Mouse (Mus musculus) left cerebral cortex, postnatal 10 days (tissue): ENCODE measurements around the gene Gm5148. TPM values are rescaled to one million over a fixed set of nuclear protein-coding genes. Genes with fewer than 3 reads are reported as not detected.

Experiments used
- DNase-seq, 2 experiments: peaks; one replicate each; pipeline ENCODE4 v3.0.0; 2021 to 2022; ENCODE audit warnings: low spot score in 2 of 2, mixed read lengths in 1 of 2; ENCODE audit errors: extremely low spot score in 1 of 2
- intact Hi-C: fragments of 180-260 bp; cut with DNase I; formaldehyde crosslinking; loops from one replicate; pipeline ENCODE4 v1.15.1; 2025
- total RNA-seq, 2 experiments: library from RNA; stranded (reverse); gene quantifications; 2 replicates each; pipeline ENCODE4 v1.2.3; 2021

The Gm5148 gene
- total RNA-seq, 2 experiments from 2014 or later = 2.1 to 4.1 TPM

DNA sequence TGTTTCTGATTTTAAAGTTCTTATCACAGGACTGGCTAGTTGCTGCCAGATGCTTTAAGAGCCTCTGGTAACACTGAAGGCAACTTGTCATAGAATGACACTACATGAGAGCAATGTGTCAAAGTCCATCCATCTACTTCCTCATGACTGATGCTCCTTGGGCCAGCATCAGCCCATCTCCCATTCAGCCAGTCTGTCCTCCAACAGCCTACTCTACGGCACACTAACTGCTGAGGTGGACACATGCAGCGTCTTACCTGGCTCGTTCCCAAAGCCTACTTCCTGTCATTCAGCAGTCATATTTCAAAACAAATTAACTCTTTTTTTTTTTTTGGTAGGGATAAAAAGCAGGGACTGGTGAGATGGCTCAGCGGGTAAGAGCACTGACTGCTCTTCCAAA lies 17.9 kb downstream of the Gm5148 start:
- DNase-seq = peak in 1 of 2 experiments; percentile 60
- intact Hi-C loops = no loop called here

DNA sequence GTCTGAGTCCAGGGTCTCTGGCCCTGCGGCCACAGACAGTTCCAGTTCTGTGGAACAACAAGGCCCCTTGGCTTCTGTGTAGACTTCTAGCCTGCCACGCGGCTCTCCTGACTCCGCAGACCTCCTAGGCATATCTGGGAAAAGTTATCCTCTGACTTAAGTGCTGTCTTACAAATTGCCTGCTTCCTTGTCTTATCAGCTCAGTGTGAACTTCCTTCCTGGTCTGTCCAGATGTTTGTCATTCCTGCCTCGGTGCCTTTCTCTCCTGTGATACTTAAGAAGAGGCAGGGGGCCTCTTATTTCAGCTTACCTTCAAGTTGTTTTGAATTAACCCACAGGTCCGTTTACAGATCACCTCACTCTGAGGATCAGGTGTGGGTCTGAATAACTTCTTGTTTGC lies 18.9 kb downstream of the Gm5148 start:
- no peak for DNase-seq
- intact Hi-C loops = no loop called here

DNA sequence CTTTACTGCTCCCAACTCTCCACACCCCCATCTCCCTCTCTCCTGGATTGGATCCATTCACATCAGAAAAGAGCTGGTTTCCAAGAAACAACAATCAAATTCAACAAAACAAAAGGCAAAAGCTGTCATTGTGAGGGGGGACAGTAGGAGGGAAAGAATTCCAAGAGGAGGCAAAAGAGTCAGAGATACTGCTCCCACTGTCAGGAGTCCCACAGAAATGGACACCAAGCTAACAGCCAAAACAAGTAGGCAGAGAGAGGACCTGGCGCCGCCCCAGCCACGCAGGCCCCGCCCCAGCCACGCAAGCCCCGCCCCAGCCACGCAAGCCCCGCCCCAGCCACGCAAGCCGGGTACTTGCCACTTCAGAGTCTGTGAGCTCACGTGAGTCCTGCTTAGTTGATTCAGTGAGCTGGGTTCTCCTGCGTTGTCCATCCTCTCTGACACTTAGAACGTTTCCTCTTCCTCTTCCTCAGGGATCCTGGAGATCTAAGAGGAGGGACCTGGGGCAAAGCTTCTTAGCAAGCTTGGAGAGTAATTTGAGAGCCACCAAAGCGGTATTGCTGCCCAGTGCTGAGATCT lies 19.5 kb downstream of the Gm5148 start:
- intact Hi-C loops = no loop called here
- no peak for DNase-seq

DNA sequence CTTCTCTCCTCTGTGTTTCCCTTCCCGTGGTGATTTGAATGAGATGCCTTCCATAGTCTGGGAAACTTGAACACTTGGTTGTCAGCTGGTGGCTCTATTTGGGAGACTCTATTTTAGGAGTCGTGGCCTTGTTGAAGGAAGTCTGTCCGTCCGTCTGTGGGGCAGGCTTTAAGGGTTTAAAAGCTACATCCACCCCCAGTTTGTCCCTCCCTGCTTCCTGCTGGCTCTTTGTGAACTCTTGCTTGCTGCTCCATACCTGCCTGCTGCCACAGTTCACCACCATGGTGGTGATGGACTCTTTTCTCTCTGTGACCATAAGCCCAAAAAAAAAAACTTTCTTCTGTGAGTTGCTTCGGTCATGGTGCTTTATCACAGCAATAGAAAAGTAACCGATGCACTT lies 21.2 kb downstream of the Gm5148 start:
- intact Hi-C loops = no loop called here

DNA sequence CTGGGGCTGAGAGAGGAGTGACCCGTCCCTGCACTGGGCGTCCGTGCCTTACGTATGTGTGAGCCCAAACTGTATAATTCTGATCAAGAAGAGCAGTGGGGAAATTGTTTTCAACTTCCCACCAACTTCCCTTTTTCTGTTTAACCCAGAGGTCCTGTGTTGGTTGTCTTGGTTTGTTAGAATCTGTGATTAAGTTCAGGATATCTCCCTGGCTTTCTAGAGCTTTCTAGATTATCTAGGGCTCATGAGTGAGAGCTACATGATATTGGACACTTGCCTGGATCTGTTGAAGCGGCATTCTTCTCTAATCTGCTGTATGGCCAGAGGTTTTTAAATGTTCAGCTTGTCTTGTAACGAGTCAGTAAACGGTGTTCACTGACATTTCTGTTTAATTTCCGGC lies 30.7 kb downstream of the Gm5148 start:
- intact Hi-C loops = no loop called here
- DNase-seq = no peak

More for the DNA sequence above, 21.2 kb downstream of the Gm5148 start:
- no peak for DNase-seq

DNA sequence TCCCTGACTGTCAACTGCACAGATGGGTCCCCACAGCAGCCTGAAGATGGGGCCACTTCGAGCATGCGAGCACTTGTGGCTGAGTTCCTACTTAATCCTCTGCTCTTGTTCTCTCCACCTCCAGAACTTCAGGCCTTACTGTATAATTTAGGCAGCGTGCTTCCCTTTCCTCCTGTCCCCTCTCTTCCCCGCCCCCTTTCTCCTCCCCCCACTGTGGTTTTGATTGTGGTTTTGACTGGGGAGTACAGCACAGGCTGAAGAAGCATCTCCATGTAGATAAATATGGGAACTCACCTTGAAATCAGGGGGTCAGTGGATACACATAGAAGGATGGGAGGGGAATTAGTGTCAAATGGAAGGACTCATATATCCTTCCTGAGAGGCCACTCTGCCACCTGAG lies 31.3 kb downstream of the Gm5148 start:
- DNase-seq = no peak

DNA sequence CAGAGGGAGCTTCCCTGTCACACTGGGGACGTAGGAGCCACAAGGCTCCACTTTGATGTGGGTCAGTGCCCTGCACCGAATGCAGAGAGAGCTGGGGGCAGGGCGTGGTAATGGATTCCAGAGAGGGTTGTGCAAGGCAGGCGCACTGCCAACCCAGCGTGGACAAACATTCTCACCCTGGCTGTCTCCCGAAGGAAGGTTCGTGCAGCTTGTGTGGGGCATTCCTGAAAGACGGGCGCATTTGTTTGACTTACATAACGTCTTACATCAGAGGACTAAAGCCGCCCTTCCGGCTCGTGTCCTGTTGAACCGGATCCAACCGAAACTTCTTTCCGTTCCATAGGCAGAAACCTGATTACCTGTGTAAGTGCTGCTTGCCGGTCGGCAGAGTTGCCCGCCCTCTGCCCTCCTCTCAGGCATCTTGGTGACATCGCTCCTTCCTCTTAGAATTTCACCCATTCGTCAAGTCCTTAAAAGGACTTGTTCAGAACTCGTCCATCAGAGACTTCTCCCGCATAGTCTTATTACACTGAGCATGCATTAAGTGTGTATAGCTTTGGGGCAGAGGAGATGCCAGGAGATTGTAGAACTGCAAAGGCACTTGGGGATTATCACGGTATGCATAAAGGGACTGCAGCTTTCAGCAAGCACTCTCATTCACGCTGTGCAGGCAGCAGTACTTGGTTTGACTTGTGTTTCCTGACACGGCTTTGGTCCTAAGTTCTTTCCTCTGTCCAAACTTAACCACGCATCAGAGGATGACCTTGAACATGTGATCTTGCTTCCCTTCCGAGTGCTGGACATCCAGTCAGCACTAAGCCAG lies 36.9 kb downstream of the Gm5148 start:
- peak; percentile 13 to 81 for DNase-seq
- intact Hi-C loops = no loop called here

More for the DNA sequence above, 31.3 kb downstream of the Gm5148 start:
- intact Hi-C loops = no loop called here

DNA sequence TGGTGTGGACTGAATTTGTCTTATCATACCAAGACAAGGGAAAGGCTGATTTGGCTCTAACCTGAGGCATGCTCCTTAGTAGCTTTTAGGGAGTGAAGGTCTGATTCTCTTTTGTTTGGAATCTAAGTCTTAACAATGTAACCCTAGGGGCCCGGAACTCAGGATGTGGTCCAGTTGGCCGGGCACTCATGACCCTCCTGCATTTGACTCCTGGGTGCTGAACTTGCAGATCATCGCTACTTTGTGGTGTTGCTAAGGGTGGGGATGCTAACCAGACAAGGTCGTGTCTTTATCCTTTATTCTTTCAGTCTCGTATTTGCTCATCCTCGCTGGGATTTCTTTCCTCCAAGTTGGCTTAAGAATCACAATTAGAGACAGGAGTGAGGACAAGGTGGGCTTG lies 37.5 kb downstream of the Gm5148 start:
- intact Hi-C loops = no loop called here
- no peak for DNase-seq

DNA sequence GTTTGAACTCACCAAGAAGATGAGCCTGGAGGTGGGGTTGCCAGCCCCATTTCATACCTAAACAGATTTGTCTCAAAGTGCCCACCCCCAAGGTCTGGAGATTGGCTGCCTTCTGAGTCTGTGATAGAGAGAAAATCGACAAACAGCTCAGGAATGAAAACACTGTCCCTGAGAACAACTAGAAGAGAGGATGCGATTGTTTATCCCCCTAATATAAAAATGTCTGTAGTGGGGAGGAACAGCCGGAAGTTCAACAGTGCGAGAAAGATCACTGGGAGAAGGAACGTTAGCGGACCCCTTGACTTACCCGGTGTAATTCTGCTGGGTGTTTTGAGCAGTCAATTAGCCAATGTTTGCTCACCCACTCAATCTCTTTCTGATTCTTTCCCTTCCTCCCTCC lies 38.1 kb downstream of the Gm5148 start:
- intact Hi-C loops = no loop called here
- no peak for DNase-seq

DNA sequence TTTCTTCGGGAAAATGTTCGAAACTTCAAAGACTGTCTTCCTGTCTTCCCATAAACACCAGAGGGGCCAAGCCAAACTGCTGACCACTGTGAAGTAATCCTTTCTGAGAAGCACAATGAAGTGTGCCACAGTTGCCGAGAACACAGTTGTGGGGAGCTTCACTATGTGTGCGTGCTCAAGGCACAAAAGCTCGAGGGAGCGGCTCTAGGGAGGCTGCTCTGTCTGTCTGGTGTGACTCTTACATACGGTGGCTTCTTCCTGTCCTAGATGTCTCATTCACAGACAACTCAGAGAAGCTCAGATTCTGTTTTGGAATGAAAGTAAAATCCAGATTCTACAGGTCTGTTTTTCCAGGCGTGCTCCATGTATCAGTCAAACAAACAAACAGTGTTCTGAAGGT lies 48.0 kb downstream of the Gm5148 start:
- intact Hi-C loops = no loop called here

DNA sequence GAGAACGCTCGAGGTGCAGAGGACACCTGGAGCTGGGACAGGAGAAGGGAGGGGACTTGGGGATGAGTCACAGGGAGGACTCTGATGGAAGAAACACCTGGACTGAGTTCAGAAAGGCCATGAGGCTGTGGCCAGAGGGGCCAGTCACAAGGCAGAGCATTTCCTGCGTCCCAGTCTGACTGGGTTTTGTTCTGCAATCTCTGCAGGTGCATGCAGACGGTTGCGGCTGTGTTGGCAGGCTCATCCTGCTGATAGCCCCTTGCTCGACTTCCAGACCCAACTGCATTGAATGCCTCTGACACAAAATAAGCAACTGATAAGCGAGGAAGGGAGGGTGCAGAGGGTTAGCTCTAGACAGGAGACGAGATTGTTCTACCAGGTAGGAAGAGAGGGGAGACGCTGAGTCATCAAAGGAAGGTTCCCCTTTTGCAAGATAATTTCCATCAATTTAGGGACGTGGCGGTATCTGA lies 49.2 kb downstream of the Gm5148 start:
- intact Hi-C loops = no loop called here
- DNase-seq = no peak

More for the DNA sequence above, 48.0 kb downstream of the Gm5148 start:
- no peak for DNase-seq

DNA sequence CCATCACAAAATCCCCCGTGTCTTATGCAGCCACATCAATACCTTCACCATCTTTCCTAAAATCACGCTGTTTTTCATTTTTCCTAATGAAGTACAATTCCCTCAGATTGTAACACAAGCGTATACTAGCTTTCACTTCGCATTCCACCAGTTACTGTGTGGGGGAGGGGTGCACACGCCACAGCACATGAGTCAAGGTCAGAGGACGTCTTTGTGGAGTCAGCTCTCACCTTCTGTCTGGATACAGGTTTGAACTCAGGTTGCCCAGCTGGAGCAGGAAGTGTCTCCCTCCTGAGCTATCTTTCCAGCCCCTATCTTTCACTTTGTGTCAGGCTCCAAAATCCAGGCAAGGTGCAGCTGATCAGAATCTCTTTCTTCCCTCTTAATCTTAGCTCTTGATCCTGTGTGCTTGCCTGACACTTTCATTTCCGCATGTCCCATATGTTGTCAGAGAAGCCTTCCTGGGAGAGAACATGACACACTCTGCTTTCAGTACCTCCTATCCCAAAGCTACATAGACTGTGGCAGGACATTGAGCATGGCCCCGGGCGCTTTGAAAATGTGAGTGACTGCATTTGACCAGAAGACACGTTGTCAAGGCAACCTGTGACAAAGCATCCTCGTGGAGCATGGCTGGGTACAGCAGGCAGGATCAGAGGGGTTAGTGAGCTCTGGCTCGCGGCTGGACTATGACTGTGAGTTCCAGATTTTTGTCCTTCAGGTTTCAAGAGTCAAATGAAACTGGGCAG lies 50.6 kb downstream of the Gm5148 start:
- intact Hi-C loops = no loop called here
- DNase-seq = no peak

DNA sequence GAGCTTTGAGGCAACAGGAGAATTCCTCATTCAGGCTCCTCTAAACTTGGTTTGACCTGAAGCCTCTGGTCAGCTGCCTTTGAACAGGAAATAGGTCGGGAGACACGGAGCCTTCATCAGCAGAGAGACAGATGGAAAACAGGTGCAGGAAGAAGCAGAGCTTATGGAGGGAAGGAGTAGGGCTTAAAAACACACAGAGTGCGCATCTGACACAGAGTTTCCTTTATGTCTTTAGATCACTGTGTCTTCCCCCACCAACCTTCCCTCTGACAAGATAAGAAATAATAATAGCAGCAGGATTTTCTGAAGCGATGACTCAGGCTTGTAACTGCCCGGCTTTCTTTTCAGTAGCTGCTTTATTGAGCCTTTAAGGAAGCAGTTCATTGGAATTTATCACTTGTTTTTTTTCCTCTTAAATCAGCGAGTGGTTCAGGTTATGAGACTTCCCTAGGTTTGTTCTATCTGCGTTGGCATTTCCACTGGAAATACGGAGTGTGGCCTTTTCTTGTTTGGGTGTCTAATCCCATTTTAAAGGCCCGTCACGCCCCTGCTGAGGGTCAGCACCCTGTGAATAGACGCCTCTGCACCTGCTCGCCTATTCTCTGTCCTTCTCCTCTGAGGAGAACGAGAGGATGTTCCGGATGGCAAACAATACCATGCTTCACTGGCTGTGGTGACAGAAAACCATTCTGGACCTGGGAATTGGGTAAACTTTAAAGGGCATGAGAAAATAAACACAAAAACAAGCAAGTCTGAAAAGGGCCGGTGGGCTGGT lies 51.8 kb downstream of the Gm5148 start:
- intact Hi-C loops = no loop called here
- DNase-seq = no peak

DNA sequence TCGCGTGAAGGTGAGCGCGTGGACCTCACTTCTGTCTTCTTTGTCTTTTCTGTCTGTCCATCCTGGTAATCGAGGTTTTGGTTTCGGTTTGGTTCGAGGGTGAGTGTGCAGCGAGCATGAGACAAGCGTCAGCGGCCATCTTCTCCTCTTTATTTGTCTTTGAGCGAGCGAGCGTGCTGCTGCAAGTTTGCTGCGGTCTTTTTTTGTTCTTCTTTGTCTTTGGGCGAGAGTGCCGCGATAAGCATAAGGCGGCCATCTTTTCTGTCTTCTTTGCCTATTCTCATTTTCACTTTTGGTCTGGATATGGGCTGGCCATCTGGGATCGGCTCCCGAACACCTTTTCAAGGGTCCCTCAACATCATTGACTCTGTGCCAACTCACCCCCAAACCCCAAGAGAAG lies 55.2 kb downstream of the Gm5148 start:
- DNase-seq = no peak
- intact Hi-C loops = no loop called here

DNA sequence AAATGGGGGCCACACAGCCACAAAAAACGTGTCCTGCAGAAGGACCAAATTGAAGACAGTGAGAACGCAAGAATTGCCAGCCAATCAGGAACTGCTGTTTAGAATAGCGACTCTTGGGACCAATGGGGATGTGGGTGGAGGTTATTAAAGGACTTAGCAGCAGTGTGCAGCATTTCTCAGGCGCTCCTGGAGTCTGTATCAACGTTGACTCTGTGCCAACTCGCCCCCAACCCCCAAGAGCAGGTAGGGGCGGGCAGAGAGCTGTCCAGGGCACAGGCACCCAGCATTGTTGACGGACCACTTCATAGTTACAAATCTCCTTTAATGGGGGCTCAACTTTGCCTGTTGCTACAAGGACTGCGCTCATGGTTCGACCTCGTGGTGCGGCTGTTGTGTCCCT lies 55.6 kb downstream of the Gm5148 start:
- no peak for DNase-seq
- intact Hi-C loops = no loop called here

DNA sequence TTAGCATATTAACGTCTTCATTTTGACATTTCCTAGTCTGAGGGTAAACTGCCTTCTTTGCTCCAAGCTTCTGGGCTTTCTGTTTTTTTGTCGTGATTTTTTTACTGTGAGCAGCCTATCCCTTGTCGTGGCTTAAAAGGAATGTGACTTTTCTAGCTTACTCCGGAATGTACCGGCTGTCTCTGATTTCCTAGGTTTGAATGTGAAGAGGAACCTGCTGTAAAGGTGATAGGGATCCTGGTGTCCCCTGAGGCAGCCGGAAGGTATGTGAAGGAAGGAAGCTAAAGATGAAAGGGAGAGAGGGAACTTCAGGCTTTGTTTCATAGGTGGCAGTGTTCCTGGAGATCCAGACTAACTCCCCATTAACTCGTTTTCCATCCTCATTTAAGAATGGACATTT lies 56.6 kb downstream of the Gm5148 start:
- intact Hi-C loops = no loop called here

DNA sequence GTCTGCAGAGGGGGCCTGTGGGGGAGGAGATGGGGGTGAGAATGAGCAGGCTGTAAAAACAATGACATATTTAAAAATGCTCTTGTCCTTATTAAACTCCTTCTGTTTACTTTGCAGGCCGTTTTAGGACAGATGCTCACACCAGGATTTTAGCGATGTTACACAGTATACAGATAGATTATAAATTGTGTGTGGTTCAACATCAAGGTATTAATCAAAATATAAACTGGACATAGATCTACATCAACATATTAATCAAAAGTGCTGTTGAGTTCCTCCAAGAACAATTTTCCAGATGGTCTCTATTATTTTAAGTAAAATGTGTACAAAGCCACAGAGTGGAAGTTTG lies 57.2 kb downstream of the Gm5148 start:
- intact Hi-C loops = no loop called here
- DNase-seq = no peak

More for the DNA sequence above, 56.6 kb downstream of the Gm5148 start:
- no peak for DNase-seq

DNA sequence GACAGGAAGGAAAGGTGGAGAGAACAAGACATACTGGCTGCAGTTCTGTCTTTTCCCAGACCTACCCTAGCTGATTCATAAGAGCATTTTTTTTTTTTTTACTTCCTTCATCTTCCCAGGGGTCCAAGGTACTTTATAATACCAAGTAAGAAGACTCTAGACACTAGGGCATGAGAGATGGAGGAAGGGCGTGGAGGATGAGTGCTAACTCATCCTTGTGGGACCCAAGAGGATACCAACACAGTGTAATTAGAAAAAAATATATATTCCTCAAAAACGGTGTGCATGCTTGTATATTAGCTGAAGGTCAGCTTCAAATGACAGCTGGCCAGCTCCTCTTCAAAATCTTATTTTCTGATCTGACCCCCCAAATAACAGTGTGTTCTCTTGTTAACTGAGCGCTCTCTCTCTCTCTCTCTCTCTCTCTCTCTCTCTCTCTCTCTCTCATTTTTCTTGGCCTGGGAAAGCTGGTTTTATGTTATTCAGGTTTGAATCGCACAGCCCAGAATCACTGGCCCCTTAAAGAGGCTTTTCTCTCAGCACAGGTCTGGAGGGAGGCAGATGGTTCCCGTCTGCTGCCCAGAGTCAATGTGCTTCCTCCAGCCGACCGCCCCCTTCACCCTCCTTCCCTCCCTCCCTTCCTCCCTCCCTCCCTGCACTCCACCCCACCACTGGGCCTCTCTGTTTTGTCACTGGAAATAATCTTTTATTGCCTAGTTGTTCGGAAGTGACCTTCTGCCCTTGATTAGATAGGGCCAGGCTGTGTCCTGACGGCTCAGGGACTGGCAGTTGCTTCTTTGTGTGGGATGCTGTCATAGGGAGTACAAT lies 57.8 kb downstream of the Gm5148 start:
- DNase-seq = no peak
- intact Hi-C loops = no loop called here
